Mouse (Mus musculus) midbrain, embryonic 15.5 days (tissue): ENCODE measurements around the gene Fezf2. TPM values are rescaled to one million over a fixed set of nuclear protein-coding genes. Genes with fewer than 3 reads are reported as not detected.

Experiments used
- ATAC-seq: fragments of 200-750 bp; cut with Nextera tagmentation; replicated peaks from 2 replicates; pipeline ENCODE4 v1.8.0; 2017; ENCODE audit warnings: moderate TSS enrichment
- H3K27ac ChIP-seq: fragments of 300-500 bp; sonication (generic); 2 replicates; pipeline ENCODE4 v1.5.1; 2015; ENCODE audit warnings: mild to moderate bottlenecking, inconsistent platforms
- H3K27me3 ChIP-seq: fragments of 300-500 bp; sonication (generic); replicated peaks from 2 replicates; pipeline ENCODE4 v1.6.1; 2015; ENCODE audit warnings: inconsistent platforms
- H3K36me3 ChIP-seq: fragments of 300-500 bp; sonication (generic); replicated peaks from 2 replicates; pipeline ENCODE4 v1.6.1; 2015; ENCODE audit warnings: inconsistent platforms
- H3K4me1 ChIP-seq: fragments of 300-500 bp; sonication (generic); 2 replicates; pipeline ENCODE4 v1.6.1; 2015; ENCODE audit warnings: inconsistent platforms
- H3K4me2 ChIP-seq: fragments of 300-500 bp; sonication (generic); 2 replicates; pipeline ENCODE4 v1.6.1; 2015; ENCODE audit warnings: inconsistent platforms, mild to moderate bottlenecking, moderate library complexity
- H3K4me3 ChIP-seq: fragments of 300-500 bp; sonication (generic); 2 replicates; pipeline ENCODE4 v1.5.1; 2015; ENCODE audit warnings: mild to moderate bottlenecking, inconsistent platforms
- H3K9ac ChIP-seq: fragments of 300-500 bp; sonication (generic); 2 replicates; pipeline ENCODE4 v1.6.1; 2015; ENCODE audit warnings: mild to moderate bottlenecking, inconsistent platforms
- H3K9me3 ChIP-seq: fragments of 300-500 bp; sonication (generic); 2 replicates; pipeline ENCODE4 v1.6.1; 2016; ENCODE audit warnings: inconsistent platforms
- WGBS: fragments of 180-500 bp; shearing (Covaris S2); methylation state at CpG from one replicate; pipeline ENCODE4 v1.1.7; 2015; ENCODE audit warnings: mixed read lengths; 5-methylcytosine and 5-hydroxymethylcytosine counted together
- polyA plus RNA-seq: library from polyadenylated mRNA; unstranded; fragments of >200 nt; fragmentation: Nextera tagmentation; extraction: Ambion mirVana; gene quantifications from 2 replicates; pipeline ENCODE4 v1.2.1, GENCODE M21; 2015

The Fezf2 gene
- polyA plus RNA-seq, 1 experiment from 2014 or later, result 4.1 TPM

DNA sequence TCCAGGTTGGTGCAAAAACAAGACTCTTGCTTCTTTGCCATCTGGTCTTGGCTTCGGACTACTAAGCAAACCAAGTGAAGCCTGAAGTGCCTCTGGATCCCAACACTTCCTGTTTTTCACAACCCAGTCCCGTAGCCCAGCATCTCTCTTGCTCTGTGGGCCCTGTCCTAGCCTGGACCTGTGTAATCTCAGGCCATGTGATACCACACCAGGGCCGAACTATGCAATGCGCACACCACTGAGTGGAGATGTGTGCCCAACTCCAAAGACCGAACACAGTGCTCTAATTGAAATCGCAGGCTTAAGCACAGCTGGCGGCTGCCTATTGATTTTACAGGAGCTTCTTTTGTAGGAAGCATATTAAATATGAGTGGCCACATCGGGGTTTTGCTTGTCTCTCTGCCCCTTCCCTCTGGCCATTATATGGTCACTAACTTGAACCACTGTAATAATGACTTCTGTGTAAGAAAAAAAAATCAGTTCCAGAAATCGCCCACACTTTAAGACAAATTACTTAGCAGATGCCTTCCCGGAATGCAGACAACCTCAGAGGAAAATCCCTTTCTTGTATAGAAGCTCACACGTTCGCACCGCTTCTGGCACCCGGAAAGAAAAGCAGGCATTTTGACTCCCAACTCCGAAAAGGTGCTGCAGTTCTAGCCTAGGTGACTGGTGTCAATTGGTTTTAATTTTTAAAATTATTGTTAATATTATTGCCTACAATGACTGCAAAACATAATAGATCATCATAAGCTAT is 1.5 kb upstream of the Fezf2 start:
- ATAC-seq, result no peak
- Histone ChIP-seq H3K4me3 (no peak overlapping the region), H3K4me2 (no peak overlapping the region), H3K9me3 (no peaks in the 10 kb centered on the region), H3K27ac (no peak overlapping the region), H3K9ac (no peak overlapping the region), H3K27me3 (peaks cover 87% of the 10 kb centered on the region), H3K4me1 (peaks cover 15% of the 10 kb centered on the region), H3K36me3 (no peaks in the 10 kb centered on the region)
- 12% methylated on average over 15 of the region's 15 CpGs for WGBS

GRCm38 (mm10) chr14:12346865-12347600 is 956 bp downstream of the Fezf2 start:
- H3K9ac ChIP-seq, result no peak overlapping the region
- peak overlapping the region; percentile 11 for H3K4me2 ChIP-seq
- peaks cover 81% of the 10 kb centered on the region for H3K27me3 ChIP-seq
- H3K27ac ChIP-seq, result no peak overlapping the region
- peaks cover 18% of the 10 kb centered on the region for H3K4me1 ChIP-seq
- WGBS, result under 1% methylated on average over 26 of the region's 26 CpGs
- no peaks in the 10 kb centered on the region for H3K36me3 ChIP-seq
- H3K9me3 ChIP-seq, result no peaks in the 10 kb centered on the region
- ATAC-seq, result no peak
- no peak overlapping the region for H3K4me3 ChIP-seq

- Histone ChIP-seq H3K4me1 (peaks cover 20% of the 10 kb centered on the region), H3K4me3 (peak overlapping the region; percentile 3; the same call in 1 of the 2 replicates), H3K9me3 (no peaks in the 10 kb centered on the region), H3K4me2 (peak overlapping the region; percentile 11), H3K27me3 (peaks cover 81% of the 10 kb centered on the region), H3K9ac (no peak overlapping the region), H3K36me3 (no peaks in the 10 kb centered on the region), H3K27ac (no peak overlapping the region)
- no peak for ATAC-seq
- under 1% methylated on average over 50 of the region's 50 CpGs for WGBS
These were observed 1.8 kb downstream of the Fezf2 start for GRCm38 (mm10) chr14:12346011-12346864.

DNA sequence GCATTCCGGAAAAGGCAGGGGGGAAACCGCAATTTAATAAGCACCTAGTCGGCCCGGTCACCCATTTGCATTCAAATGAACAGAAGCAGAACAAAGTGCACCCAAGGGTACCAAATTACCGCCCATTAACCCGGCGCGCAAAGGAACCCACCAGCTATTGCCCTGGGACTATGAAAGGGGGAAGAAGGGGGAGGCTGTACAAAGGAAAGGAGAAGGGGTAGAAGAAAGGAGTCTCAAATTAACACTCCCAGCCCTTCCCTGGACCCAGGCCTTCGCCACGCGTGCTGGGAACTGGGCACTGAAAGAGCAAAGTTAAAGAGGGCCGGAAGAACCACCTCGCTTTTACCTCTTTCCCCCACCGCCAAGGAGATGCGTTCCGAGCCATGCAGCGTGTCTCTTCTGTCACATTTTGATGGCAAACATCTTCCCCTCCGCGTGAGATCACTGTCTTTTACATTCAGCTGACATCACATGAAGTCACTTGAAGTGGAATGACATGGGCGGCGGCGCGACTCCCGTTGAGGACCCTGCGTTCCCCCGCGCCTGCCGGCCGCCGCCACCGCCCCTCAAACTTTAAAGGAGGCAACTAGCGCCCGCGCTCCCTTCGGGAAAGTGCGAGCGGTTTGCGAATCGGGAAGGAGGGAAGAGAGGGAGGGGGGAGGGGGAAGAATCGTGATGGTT is 2.6 kb downstream of the Fezf2 start:
- Histone ChIP-seq H3K36me3 (no peaks in the 10 kb centered on the region), H3K27ac (no peak overlapping the region), H3K4me2 (peak overlapping the region; percentile 11), H3K9me3 (no peaks in the 10 kb centered on the region), H3K9ac (no peak overlapping the region), H3K27me3 (peaks cover 73% of the 10 kb centered on the region), H3K4me1 (peaks cover 20% of the 10 kb centered on the region), H3K4me3 (peak overlapping the region; percentile 12)
- ATAC-seq, result no peak
- WGBS, result under 1% methylated on average over 40 of the region's 40 CpGs

DNA sequence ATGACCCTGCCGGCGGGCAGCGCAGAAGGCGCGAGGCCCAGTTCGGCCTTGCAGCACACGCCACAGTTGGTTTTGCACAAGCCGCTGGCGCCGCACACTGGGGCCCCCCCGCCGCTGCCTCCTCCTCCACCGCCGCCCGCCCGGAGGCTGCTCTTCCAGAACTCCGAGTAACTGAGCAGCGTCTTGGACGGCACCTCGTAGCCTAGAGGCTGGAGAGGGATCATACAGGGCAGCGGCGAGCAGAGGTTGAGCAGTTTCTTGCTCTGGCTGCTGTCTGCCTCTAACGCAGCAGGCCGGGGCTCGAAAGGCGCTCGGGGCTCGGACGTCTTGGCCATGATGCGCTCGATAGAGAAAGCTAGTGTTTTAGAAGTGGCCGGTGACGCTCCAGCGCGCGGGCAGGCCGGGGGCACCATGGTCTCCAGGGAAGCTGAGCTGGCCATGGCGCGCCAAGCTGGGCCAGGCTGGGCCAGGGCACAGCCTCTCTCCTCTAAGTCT is 3.2 kb downstream of the Fezf2 start:
- Histone ChIP-seq H3K9me3 (no peaks in the 10 kb centered on the region), H3K4me2 (peak overlapping the region; percentile 9; the same call in 1 of the 2 replicates), H3K4me3 (peak overlapping the region; percentile 12), H3K27me3 (peaks cover 73% of the 10 kb centered on the region), H3K36me3 (no peaks in the 10 kb centered on the region), H3K4me1 (peaks cover 20% of the 10 kb centered on the region), H3K9ac (no peak overlapping the region), H3K27ac (no peak overlapping the region)
- no peak for ATAC-seq
- under 1% methylated on average over 39 of the region's 39 CpGs for WGBS

- H3K27me3 ChIP-seq, result peaks cover 72% of the 10 kb centered on the region
- 3% methylated on average over 24 of the region's 24 CpGs for WGBS
- no peak overlapping the region for H3K9ac ChIP-seq
- H3K36me3 ChIP-seq, result no peaks in the 10 kb centered on the region
- peaks cover 20% of the 10 kb centered on the region for H3K4me1 ChIP-seq
- H3K9me3 ChIP-seq, result no peaks in the 10 kb centered on the region
- peak overlapping the region; percentile 12 for H3K4me3 ChIP-seq
- no peak overlapping the region for H3K27ac ChIP-seq
- peak overlapping the region; percentile 9; the same call in 1 of the 2 replicates for H3K4me2 ChIP-seq
- no peak for ATAC-seq
These were observed 3.8 kb downstream of the Fezf2 start for GRCm38 (mm10) chr14:12344061-12344745.

DNA sequence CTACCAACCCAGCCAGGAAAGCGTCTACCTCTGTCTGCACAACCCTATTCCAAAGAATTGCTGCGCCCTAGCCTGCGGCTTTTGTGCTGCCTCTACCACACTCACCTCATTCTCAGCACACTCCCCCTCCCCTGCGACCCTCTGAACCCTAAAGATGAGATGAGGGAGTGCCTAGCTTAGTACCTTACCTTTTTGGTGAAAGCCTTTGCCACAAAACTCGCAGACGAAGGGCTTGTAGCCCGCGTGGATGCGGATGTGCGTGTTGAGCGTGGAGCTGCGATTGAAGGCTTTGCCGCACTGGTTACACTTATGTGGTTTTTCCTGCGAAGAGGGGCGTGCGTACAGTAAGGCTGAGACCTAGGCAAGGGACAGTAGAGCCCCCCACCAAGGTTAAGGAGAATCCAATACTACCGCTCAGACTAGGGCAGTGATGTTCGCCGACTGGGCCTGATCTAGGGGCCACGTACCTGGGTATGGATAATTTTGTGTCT is 4.5 kb downstream of the Fezf2 start:
- ATAC-seq, result no peak
- Histone ChIP-seq H3K9ac (no peak overlapping the region), H3K27ac (no peak overlapping the region)

DNA sequence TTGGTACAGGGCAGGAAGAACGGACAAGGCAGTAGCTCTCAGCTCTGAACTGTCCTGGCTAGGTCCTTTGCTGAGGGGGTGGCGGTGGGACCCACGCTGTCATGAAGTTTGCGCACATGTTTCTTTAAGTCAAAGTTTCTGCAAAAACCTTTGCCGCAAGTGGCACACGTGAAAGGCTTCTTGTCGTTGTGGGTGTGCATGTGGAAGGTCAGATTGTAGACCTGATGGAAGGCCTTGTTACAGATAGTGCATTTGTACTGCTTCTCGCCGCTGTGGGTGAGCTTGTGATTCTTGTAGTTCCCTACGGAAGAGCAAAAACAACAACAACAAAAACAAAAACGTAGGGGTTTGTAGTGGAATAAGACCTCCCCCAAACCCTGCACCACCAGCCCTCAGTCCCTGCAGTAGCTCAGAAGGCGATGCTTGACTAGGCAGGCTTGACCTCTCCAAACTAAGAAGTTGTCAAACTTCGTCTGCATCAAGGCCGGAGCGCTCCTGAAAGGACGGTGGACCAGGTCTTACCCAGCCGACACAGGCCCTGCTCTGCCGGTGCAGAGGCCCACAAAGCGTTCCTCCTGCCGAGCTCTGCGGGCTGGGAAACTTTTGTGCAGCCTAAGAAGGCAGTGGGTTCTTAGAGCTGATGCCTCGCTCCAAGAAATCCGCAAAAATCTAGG is 5.4 kb downstream of the Fezf2 start:
- Histone ChIP-seq H3K27me3 (peaks cover 69% of the 10 kb centered on the region), H3K4me3 (no peak overlapping the region), H3K4me1 (peaks cover 26% of the 10 kb centered on the region), H3K4me2 (no peak overlapping the region), H3K9me3 (no peaks in the 10 kb centered on the region), H3K36me3 (no peaks in the 10 kb centered on the region), H3K9ac (no peak overlapping the region), H3K27ac (no peak overlapping the region)
- 2% methylated on average over 23 of the region's 23 CpGs for WGBS
- ATAC-seq, result no peak

More for the DNA sequence above, 4.5 kb downstream of the Fezf2 start:
- WGBS, result 2% methylated on average over 20 of the region's 20 CpGs
- H3K4me1 ChIP-seq, result peaks cover 20% of the 10 kb centered on the region
- peak overlapping the region; percentile 12 for H3K4me3 ChIP-seq
- H3K36me3 ChIP-seq, result no peaks in the 10 kb centered on the region
- H3K9me3 ChIP-seq, result no peaks in the 10 kb centered on the region
- no peak overlapping the region for H3K4me2 ChIP-seq
- H3K27me3 ChIP-seq, result peaks cover 69% of the 10 kb centered on the region

- Histone ChIP-seq H3K4me2 (no peak overlapping the region), H3K9ac (no peak overlapping the region), H3K9me3 (no peaks in the 10 kb centered on the region), H3K4me1 (peaks cover 26% of the 10 kb centered on the region), H3K27me3 (peaks cover 76% of the 10 kb centered on the region), H3K4me3 (0 out of 2 replicates have a peak overlapping the region, but pooled peaks have one; percentile 0), H3K27ac (no peak overlapping the region), H3K36me3 (no peaks in the 10 kb centered on the region)
- no peak for ATAC-seq
- WGBS, result 5% methylated on average over 24 of the region's 24 CpGs
These were observed 6.1 kb downstream of the Fezf2 start for GRCm38 (mm10) chr14:12341789-12342457.

GRCm38 (mm10) chr14:12341075-12341788 is 6.8 kb downstream of the Fezf2 start:
- Histone ChIP-seq H3K9me3 (no peaks in the 10 kb centered on the region), H3K4me2 (no peak overlapping the region), H3K4me1 (peaks cover 25% of the 10 kb centered on the region), H3K36me3 (no peaks in the 10 kb centered on the region), H3K9ac (no peak overlapping the region), H3K27me3 (peaks cover 77% of the 10 kb centered on the region), H3K27ac (no peak overlapping the region), H3K4me3 (0 out of 2 replicates have a peak overlapping the region, but pooled peaks have one; percentile 0)
- under 1% methylated on average over 42 of the region's 42 CpGs for WGBS
- no peak for ATAC-seq
